Mouse (Mus musculus): ENCODE results near the gene Vps13d. TPM values are rescaled to one million over a fixed set of nuclear protein-coding genes. Genes with fewer than 3 reads are reported as not detected.

The Vps13d gene
- polyA plus RNA-seq, 1 experiment: 54.9 TPM

- DNase-seq (ENCODE audit: extremely low spot score in 1 of 2, low spot score in 1 of 2): no peak
Measured at GRCm38 (mm10) chr4:145014632-145014960, 180.2 kb downstream of the Vps13d start.

- DNase-seq (ENCODE audit: extremely low spot score in 1 of 2, low spot score in 1 of 2): no peak
Measured at GRCm38 (mm10) chr4:145013760-145014631, 180.8 kb downstream of the Vps13d start.

- DNase-seq (ENCODE audit: extremely low spot score in 1 of 2, low spot score in 1 of 2): no peak
Measured at GRCm38 (mm10) chr4:145013187-145013586, 181.6 kb downstream of the Vps13d start.

GRCm38 (mm10) chr4:145011156-145011555 lies 183.6 kb downstream of the Vps13d start:
- DNase-seq (ENCODE audit: extremely low spot score in 1 of 2, low spot score in 1 of 2): no peak

- DNase-seq (ENCODE audit: extremely low spot score in 1 of 2, low spot score in 1 of 2): no peak
Measured at GRCm38 (mm10) chr4:145009934-145010333, 184.9 kb downstream of the Vps13d start.

GRCm38 (mm10) chr4:145009437-145009836 lies 185.4 kb downstream of the Vps13d start:
- DNase-seq (ENCODE audit: extremely low spot score in 1 of 2, low spot score in 1 of 2): no peak

GRCm38 (mm10) chr4:145005943-145006545 lies 188.8 kb downstream of the Vps13d start:
- no peak for DNase-seq (ENCODE audit: extremely low spot score in 1 of 2, low spot score in 1 of 2)

GRCm38 (mm10) chr4:145004176-145004575 lies 190.6 kb downstream of the Vps13d start:
- no peak for DNase-seq (ENCODE audit: extremely low spot score in 1 of 2, low spot score in 1 of 2)

- DNase-seq (ENCODE audit: extremely low spot score in 1 of 2, low spot score in 1 of 2): no peak
Measured at GRCm38 (mm10) chr4:145002733-145003132, 192.1 kb downstream of the Vps13d start.

- no peak for DNase-seq (ENCODE audit: extremely low spot score in 1 of 2, low spot score in 1 of 2)
Measured at GRCm38 (mm10) chr4:144999903-145000382, 194.9 kb downstream of the Vps13d start.

- DNase-seq (ENCODE audit: extremely low spot score in 1 of 2, low spot score in 1 of 2): no peak
Measured at GRCm38 (mm10) chr4:144999572-144999880, 195.3 kb downstream of the Vps13d start.

- no peak for DNase-seq (ENCODE audit: extremely low spot score in 1 of 2, low spot score in 1 of 2)
Measured at GRCm38 (mm10) chr4:144998808-144999571, 195.8 kb downstream of the Vps13d start.

- no peak for DNase-seq (ENCODE audit: extremely low spot score in 1 of 2, low spot score in 1 of 2)
Measured at GRCm38 (mm10) chr4:144997887-144998658, 196.7 kb downstream of the Vps13d start.

- DNase-seq (ENCODE audit: extremely low spot score in 1 of 2, low spot score in 1 of 2): no peak
Measured at GRCm38 (mm10) chr4:144996996-144997820, 197.6 kb downstream of the Vps13d start.

GRCm38 (mm10) chr4:144995826-144996225 lies 199.0 kb downstream of the Vps13d start:
- no peak for DNase-seq (ENCODE audit: extremely low spot score in 1 of 2, low spot score in 1 of 2)

- no peak for DNase-seq (ENCODE audit: extremely low spot score in 1 of 2, low spot score in 1 of 2)
Measured at GRCm38 (mm10) chr4:144993047-144993917, 201.5 kb downstream of the Vps13d start.

- DNase-seq (ENCODE audit: extremely low spot score in 1 of 2, low spot score in 1 of 2): no peak
Measured at GRCm38 (mm10) chr4:144992413-144992812, 202.4 kb downstream of the Vps13d start.

GRCm38 (mm10) chr4:144988443-144989206 lies 206.2 kb downstream of the Vps13d start:
- no peak for DNase-seq (ENCODE audit: extremely low spot score in 1 of 2, low spot score in 1 of 2)

All from frontal cortex, adult 2 months (tissue).